Mouse (Mus musculus): ENCODE results near the gene Foxp2.

Foxp2 gene

GRCm38 (mm10) chr6:15378261-15378660 is 477.1 kb downstream of the Foxp2 start:
- DNase-seq = no peak

- DNase-seq = no peak
Measured at GRCm38 (mm10) chr6:15396462-15396861, 495.3 kb downstream of the Foxp2 start.

GRCm38 (mm10) chr6:15397485-15397884 is 496.3 kb downstream of the Foxp2 start:
- DNase-seq = no peak

- DNase-seq = no peak
Measured at GRCm38 (mm10) chr6:15401138-15401537, 500.0 kb downstream of the Foxp2 start.

- DNase-seq = no peak
Measured at GRCm38 (mm10) chr6:15402026-15402425, 500.9 kb downstream of the Foxp2 start.

- DNase-seq = no peak
Measured at GRCm38 (mm10) chr6:15415099-15415498, 514.0 kb downstream of the Foxp2 start.

GRCm38 (mm10) chr6:15459701-15460100 is 558.6 kb downstream of the Foxp2 start:
- no peak for DNase-seq

GRCm38 (mm10) chr6:15463390-15463789 is 562.2 kb downstream of the Foxp2 start:
- DNase-seq = no peak

- no peak for DNase-seq
Measured at GRCm38 (mm10) chr6:15465471-15465870, 564.3 kb downstream of the Foxp2 start.

GRCm38 (mm10) chr6:15466634-15467033 is 565.5 kb downstream of the Foxp2 start:
- no peak for DNase-seq

GRCm38 (mm10) chr6:15486909-15487308 is 585.8 kb downstream of the Foxp2 start:
- DNase-seq = no peak
